Mouse (Mus musculus) MEL-GATA-1-ER (cell line): ENCODE data around the gene Src.
A peak's percentile ranks its signal among the peaks of the same experiment; 100 is the strongest.
"Not testable (repeated sequence)": the region's sequence is repeated elsewhere in the genome, so short reads cannot be mapped to it uniquely, and the experiment has no call there.

Source experiments
- DNase-seq: peaks from one replicate; pipeline ENCODE4 v3.0.0-alpha.2; 2012; ENCODE audit warnings: low read depth; ENCODE audit errors: extremely low read depth

The Src gene

DNA sequence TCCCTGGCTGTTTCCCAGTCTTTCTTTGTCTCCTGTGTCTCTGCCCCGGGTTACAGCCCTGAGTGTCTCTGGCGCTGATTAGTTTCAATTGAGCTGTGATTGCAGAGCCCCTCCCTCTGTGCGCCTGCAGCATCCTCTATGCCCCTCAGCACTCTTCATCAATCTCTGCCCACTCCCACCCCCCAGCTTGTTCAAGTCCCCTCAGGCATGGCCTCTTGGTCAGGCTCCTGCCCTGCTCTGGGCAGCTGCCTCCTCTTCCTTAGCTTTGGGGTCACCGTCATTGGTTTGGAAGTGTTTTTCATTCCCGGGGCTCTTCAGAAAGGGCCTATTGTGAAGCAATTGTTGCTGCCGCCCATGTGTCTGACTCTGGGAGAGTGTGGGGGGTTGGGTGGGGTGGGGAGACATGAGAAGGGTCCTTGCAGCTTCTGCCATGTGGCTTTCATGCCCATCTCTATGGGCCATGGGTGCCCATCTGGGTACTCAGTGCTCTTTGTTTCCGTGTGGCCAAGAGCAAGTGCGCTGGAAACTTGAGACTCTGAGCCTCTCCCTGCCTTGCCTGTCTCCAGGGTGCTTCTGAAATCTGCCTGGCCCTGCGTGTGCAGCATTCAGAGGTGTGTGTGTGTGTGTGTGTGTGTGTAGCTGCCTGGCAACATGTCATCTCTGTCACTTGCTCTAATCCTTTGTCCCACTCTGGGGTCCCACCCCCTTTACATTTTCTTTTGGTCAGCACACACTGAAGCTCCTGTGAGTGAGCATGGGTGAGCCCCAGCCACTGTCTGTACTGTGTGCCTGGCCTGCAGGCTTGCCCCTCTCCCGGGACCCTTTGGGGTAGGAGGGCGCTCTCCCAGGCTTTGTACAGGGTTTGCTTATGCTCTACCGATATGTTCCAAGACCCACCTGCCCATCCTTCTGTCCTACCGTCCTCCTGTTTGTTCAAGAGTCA, 57.5 kb downstream of the Src start:
- DNase-seq = no peak

DNA sequence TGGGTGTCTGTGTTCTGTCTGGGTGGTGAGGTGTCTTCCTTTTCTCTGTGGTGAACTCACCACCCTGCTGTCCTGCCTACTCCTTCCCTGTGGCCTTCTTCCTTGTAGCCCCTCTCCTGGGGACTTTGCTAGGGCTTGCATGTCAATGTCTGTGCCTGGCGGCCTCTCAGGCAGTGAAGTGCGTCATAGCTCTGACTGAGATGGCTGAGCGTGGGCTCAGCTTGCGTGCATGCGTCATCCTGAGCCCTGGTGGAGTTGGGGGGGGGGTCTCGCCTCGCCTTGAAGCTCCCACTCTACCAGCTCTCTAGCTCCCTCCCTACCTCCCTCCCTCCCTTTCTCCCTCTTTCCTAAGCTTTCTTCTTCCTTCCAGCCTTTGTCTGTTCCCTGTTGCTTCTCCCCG, 60.4 kb downstream of the Src start:
- no peak for DNase-seq

DNA sequence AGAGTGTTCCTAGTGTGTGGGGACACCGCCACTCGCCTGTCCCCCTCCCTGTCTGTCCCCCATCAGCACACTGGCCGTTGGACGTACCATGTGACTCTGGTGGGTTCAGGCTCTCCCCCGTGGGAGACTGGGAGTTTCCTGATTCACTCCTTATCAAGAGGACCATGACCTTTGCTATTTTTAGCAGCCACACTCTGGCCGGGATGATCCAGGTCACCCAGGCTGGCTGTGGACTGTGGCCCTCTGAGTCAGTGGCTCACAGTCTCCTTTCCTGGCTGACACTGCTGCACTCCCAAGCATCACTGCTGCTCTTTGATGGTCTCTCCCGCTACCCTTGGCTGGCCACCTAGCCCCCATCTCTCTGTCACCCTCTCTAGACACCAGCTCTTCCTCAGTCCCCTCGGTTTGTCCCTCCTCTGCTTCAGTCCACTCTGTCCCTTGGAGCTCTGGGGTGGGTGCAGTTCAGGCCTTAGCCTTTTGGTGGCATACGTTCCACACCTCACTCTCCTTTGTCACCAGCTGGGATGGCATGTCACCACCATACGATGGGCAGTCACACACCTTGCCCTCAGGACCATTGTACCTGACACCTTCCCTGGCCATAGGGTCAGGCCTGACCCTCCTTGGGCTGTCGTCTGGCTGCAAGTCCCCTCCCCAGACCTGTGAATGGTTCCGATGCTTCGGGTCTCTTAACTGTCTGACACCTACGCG, 61.8 kb downstream of the Src start:
- DNase-seq = no peak

DNA sequence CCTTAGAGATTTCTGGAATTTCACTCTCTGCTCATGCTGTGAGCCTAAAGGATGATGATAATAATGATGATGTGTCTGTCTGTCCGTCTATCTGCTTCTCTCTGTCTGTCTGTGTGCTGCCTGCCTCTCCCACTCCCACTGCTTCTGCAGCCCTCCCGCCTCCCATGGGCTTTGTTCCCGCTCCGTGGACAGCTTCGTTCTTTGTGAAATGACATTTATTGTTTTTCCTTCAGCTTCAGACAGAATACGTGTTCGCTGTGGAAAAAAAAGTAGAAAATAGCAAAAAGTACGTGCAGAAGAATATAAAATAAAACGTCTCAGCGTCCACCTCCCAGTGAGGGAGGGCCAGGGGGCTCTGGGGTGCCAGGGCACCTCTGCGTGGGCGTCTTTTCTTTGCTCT, 64.5 kb downstream of the Src start:
- no peak for DNase-seq

DNA sequence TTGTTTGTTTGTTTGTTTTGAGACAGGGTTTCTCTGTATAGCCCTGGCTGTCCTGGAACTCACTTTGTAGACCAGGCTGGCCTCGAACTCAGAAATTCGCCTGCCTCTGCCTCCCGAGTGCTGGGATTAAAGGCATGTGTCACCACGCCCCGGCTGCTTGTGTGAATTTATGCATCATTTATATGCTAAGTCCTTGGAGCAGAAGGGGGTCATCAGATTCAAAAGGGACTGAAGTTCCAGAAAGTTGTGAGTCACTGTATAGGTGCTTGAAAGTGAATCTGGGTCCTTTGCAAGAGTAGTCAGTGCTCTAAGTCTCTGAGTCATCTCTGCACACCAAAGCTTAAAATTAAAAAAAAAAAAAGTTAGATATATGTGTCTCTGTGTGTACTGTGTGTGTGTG, 68.3 kb downstream of the Src start:
- not testable (repeated sequence) for DNase-seq

DNA sequence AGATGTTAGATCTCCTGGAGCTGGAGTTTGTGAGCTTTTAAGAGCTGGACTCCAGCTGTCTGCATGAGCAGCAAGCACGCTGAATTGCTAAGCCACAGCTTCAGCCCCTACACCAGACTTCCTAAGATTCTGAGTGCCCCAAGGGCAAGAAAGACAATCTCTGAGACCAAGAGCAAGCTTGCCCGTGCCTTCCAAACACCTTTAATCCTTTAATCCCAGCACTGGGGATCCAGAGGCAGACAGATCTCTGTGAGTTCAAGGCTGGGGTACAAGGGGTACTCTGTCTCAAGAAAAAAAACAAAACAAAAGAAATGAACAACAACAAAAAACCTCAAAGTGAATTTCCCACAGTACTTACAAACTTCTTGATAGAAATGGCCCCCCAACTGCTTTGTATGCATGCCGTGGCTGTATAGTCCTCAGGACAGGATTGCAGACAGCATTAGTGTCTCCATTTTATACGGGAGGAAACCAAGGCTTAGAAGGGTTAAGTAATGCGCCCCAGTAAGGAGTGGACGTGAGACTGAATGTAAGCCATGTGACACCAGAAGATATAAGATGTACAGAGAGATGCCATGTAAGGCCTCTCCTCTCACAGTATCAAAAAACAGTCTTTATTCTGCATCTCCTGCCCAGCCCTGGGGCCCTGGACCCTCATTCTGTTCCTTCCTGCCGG, 68.9 kb downstream of the Src start:
- no peak for DNase-seq

DNA sequence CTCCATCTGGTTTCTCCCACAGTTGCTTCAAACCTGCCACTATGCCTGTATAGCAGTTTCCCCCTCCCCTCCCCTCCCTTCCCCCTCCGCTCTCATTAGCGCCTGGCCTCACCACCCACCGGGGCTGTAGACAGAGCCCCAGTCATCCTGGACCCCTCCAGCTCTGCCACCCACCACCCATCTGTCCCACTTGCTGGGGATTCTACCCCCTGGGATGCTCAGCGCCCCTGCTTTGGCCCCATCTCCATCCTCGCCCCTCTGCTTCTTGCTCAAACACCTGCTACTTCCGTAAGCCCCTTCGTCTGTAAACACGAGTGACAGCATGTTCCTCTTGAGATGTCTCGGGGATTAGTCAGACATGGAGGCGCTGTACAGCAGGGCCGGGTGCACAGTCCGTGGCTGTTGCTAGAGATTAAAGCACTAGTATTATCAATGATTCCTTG, 69.5 kb downstream of the Src start:
- no peak for DNase-seq

DNA sequence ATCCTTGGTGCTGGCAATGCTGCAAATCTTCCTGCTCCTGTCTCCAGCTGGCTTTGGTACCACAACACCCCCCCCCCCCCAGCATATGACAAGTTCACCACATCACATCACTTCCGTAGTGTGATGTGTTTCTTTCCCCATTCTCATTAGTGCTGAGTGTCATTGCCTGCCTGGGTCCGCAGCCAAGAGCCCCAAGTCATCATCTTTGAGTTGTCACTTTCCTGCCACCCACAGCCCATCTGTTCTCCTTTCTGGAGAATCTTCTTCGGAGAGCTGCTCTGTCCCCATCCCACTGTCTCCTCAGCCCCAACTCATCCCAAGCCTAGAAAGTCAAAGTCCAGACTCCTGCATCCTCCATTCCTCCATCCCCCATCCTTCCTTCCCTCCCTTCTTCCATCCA, 75.0 kb downstream of the Src start:
- DNase-seq = no peak

DNA sequence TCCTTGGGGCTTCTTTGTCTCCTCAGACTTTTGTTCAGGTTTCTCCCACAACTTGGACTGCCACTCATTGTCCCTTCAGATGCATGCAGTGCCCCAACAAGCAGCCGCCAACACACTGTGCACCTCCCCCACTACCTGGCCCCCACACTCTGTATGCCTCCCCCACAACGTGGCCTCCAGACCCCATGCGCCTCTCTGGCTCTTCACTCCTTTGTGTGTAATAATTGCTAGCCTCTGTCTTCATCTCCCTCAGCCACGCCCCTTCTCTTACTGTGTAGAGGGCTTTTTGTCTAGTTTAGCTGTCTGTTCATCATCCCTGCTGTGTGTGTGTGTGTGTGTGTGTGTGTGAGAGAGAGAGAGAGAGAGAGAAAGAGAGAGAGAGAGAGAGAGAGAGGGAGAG, 80.3 kb downstream of the Src start:
- DNase-seq = no peak

DNA sequence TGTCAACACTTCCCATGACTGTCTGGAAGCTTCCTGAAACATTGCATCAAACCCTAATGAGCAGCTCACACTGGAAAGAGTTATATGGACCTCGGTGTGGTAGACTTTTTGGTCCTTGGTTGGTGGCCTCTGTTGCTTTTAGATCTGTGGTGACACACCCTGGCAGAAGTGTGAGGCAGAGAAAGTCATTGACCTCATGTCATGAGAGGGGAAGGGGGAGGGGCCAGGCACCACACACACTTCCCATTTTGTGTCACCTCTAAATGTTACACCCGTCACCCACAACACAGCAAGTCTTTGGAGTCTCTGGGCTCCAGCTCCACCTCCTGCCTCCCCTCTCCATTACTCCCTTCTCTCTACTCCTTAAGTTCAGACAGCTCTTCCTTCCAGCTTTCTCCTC, 82.1 kb downstream of the Src start:
- peak; percentile 41 for DNase-seq

DNA sequence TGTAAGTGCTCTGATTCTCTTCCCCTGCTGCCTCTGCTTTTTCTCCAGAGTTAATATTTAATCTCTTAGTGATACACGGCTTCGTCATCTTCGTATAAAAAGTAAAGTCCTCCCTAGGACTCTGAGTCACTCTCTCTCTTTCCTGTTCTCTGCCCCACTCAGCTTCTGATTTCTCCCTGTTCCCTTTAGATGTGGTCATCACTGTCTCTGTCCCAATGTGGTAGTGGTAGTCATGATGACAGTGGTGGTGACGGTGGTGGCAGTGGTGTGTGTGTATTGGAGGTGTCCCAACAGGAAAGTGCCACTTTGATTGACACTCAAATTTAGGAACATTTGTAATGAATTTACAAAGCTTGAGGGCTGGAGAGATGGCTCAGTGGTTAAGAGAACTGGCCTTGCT, 83.1 kb downstream of the Src start:
- DNase-seq = no peak

DNA sequence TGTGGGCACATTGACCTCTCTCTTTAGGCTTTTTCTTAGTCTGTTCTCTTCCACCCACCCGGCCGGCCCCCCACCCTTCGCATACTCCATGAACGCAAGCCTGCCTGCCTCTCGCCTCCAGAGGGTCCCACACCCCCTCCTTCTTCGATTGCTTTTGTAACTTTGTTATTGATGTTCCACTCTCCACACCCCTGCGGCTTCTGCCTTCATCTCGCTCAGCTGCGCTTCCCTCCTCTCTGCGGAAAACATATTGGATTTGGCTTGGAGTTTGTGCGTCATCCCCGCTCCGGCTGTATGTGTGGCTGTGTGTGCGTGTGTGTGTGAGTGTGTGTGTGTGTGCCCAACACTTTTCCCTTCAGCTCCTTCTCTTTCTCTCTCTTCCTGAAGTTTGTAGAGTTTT, 88.5 kb downstream of the Src start:
- DNase-seq = no peak

DNA sequence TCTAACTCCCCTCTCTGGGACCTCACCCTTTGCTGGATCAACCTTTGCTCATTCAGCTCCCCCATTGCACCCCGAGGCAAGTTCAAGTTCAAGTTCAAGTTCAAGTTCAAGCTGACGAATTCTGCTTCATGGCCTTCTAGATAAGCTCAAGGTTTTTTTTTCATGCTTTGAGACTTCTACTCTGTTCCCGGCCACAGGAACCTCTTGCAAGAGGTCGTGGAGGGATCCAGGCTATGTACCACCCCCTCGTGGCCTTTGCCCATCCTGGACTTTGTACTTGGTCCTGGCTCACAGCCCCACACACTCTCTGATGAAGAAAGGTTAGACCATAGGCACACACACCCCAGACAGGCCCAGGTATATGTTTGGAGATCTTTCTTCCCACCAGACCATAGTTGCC, 90.9 kb downstream of the Src start:
- DNase-seq = no peak

DNA sequence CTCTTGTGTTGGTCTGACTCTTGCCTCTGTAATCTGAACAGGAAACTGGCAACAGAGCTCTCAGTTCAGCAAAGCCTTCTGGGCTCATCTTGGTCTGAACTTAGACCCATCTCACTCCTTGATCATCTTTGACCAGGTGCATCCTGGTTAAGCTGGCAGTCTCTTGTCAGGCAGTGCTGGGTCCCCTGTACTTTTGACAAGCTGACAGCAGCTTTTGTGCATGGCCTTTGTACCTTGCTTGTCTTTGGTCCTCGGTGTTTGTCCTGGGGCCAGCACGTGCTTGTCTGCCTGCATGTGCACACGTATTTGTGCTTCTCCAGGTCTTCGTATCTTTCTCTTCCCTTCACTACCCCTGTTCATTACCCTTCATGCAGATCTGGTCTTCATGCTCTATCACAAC, 91.8 kb downstream of the Src start:
- DNase-seq = no peak

DNA sequence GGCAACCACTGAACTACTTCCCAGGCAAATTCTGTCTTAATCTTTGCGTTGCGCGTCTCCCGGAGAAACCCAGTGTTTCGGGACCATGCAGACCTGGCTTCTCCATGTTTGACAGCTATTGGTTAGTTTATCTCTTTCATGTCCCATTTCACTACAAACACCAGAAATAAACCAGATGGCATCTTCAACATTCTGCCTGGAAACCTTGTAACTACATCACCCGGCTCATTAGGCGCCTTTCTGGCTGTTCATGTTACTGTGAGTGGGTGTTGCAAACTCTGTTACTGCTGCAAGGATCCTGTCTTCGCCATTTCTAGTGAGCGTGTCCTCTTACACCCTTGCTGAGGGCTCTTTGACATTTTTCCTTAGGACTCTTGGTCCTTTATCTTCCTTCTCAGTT, 94.6 kb downstream of the Src start:
- no peak for DNase-seq

DNA sequence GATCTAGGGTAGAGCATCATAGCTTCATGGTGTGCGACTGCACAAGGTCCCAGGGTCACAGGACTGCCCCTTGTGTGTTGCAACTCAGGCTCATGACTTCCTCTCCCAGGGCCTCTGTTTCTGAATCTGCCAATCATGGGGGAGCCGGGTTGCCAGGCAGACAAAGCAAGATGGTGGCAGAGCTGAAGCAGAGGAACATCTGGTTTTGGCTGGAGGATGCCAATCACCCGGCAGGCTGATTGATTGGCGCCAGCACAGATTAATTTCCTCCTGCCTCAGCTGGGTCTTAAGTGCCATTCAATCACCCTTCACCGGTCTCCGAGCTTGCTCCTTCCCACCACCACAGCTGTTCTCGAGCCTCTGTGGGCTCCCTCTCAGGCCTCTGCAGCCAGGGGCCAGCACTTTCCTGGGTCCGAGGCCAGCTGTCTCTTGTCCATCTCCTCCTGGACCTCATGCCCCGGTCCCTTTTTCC, 95.5 kb downstream of the Src start:
- no peak for DNase-seq

DNA sequence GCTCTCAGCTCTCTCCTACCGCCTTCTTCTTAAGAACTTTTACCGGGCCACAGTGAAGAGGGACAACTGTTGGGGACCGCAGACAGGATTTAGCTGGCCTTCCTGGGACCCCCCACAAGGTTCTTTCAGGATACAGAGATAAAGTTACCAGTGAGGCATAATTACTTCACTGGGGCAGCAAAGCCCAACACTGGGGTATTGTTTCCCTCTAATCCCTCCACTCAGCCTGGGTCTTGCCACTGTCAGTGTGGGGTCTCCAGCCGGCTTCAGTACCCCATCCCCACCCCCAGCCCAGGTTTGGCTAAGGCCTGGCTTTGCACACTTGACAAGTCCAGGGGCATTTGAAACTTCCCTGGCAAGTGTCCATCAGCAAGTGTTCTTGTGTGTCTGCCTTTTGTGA, 96.1 kb downstream of the Src start:
- DNase-seq = no peak

DNA sequence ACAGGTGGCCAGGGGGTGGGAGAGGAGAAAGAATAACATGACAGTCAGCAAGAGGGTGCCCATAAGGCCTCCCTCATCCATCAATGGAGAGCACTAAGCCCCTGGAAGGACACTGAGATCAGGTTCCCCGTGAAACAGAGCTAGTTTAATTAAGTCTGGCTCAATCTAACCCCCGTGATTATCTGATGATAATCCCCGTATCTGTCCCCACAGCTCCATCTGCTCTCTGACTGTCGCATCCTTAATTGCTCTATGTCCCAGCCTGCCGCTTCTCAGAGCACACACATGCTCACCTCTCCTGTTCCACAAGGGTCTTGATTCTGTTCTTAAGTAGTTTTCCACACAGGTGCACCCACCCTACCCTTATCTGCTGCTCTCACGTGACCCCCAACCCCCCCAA, 99.3 kb downstream of the Src start:
- no peak for DNase-seq

DNA sequence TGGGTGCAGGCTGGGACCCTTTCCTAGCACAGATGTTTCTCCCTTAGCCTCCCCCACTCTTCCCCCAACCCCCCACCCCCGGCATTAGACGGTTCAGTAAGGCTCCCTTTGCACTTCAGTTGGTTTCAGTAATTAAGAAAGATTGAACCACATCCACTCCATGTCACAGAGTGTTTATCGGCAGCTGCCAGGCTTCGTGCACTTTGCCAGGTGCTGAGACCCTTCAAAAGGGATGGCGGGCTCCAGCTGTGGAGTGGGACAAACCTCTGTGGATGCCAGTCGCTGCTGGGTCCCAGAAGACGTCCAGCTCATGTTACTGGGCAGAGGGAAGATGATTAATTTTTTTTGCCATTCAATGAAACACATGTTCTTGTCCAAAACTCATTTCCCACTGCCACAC, 100.2 kb downstream of the Src start:
- DNase-seq = no peak

DNA sequence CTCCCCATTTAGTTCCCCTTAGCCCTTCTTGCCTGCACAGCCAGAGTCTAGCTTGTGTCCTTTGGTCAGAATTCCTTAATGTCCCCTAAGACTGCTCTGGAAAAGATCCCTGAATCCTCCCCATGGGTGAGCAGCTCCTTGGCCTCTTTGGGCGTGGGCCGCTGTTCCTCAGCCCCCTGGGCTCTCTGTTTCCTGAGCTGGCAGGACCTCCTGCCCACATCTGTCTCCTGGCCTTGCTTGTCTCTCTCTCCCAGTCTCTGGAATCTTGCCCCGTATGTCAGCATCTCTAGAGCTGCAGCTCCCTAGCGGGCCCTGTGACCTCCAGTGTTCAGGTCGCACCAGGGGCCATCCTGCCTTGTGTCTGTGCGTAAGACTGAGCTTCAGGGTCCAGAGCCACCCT, 101.2 kb downstream of the Src start:
- no peak for DNase-seq

DNA sequence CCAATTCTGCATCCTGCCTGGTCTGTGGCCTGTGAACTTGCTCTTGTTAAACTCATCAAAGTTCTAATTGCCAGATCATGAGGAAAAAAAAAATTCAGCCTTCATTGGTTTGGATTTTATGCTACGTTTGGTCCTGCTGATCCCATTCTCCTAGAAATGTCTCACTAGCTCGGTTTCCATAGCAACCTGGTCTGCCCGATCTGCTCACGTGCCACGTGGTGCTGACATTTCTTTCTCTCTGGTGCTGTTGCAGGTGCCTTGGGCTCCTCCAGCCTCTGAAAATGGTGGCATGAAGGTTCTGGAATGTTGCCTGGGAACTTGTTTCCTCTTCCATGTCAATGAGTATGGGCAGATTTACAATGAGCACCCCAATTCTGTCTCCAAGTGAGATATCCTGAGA, 102.3 kb downstream of the Src start:
- DNase-seq = no peak
